Mouse (Mus musculus): ENCODE data around the gene Dcst1.

GRCm38 (mm10) chr3:89315195-89315929, 49.7 kb downstream of the Dcst1 start:
- peak; percentile 95 for TF ChIP-seq CTCF (IDR thresholded peaks at IDR 0.05; ENCODE audit: low read depth)
- TF ChIP-seq EP300 (IDR thresholded peaks at IDR 0.05; ENCODE audit: low read depth) = no peak
